Mouse (Mus musculus): ENCODE measurements around the gene Gucy2e.

DNA sequence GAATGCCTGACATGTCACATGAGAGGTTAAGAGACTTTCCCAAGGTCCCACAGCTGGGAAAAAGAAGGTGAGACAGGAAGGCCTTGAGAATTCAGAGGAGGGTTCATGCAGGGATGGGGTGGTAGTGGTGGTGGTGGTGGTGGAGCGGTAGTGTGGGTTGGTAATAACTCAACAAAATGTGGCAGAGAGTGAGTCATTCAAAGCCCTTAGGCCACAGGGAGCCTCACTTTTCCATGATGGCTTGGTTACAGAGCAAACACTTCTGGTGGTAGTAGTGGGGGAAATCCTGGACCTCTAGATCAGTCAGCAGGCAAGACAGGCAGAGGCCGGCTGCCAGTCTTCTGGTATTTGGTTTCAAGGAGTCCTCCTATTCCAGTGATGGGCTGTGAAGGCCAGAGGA is 64.2 kb downstream of the Gucy2e start:
- no peak for TF ChIP-seq EP300 (IDR thresholded peaks at IDR 0.05; ENCODE audit: insufficient read depth, low read depth, low read length)
- TF ChIP-seq POLR2A (IDR thresholded peaks at IDR 0.05; ENCODE audit: insufficient read depth, low read depth, low read length) = no peak
